Mouse (Mus musculus) CH12F3 (cell line): ENCODE data around the gene A930004D18Rik.

Source experiments
- in situ Hi-C: fragments of 300-500 bp; cut with MboI; formaldehyde crosslinking; loops from 2 replicates; pipeline ENCODE4 v1.14.3; 2020; ENCODE audit warnings: low sequenced_read_pairs

The A930004D18Rik gene

GRCm38 (mm10) chr2:18038141-18038752 lies 710 bp upstream of the A930004D18Rik start:
- in situ Hi-C loops = no loop called here

GRCm38 (mm10) chr2:18034371-18035250 lies 2.9 kb downstream of the A930004D18Rik start:
- in situ Hi-C loops = no loop called here

GRCm38 (mm10) chr2:18033166-18034108 lies 4.1 kb downstream of the A930004D18Rik start:
- in situ Hi-C loops = no loop called here

- in situ Hi-C loops = no loop called here
Observed at GRCm38 (mm10) chr2:18032538-18032895, 5.0 kb downstream of the A930004D18Rik start.

- in situ Hi-C loops = no loop called here
Observed at GRCm38 (mm10) chr2:18031831-18032537, 5.6 kb downstream of the A930004D18Rik start.

- in situ Hi-C loops = no loop called here
Observed at GRCm38 (mm10) chr2:18031271-18031821, 6.2 kb downstream of the A930004D18Rik start.

- in situ Hi-C loops = no loop called here
Observed at GRCm38 (mm10) chr2:18030581-18030980, 7.0 kb downstream of the A930004D18Rik start.

- in situ Hi-C loops = no loop called here
Observed at GRCm38 (mm10) chr2:18029656-18030055, 7.9 kb downstream of the A930004D18Rik start.

GRCm38 (mm10) chr2:18028140-18029021 lies 9.2 kb downstream of the A930004D18Rik start:
- in situ Hi-C loops = no loop called here

- in situ Hi-C loops = no loop called here
Observed at GRCm38 (mm10) chr2:18027448-18028139, 9.9 kb downstream of the A930004D18Rik start.

GRCm38 (mm10) chr2:18026116-18026947 lies 11.2 kb downstream of the A930004D18Rik start:
- in situ Hi-C loops = no loop called here

GRCm38 (mm10) chr2:18025781-18026115 lies 11.8 kb downstream of the A930004D18Rik start:
- in situ Hi-C loops = no loop called here

GRCm38 (mm10) chr2:18025116-18025515 lies 12.4 kb downstream of the A930004D18Rik start:
- in situ Hi-C loops = no loop called here

GRCm38 (mm10) chr2:18022886-18023285 lies 14.7 kb downstream of the A930004D18Rik start:
- in situ Hi-C loops = no loop called here

GRCm38 (mm10) chr2:18019122-18019521 lies 18.4 kb downstream of the A930004D18Rik start:
- in situ Hi-C loops = no loop called here

GRCm38 (mm10) chr2:18017321-18017720 lies 20.2 kb downstream of the A930004D18Rik start:
- in situ Hi-C loops = no loop called here

GRCm38 (mm10) chr2:18016639-18017038 lies 20.9 kb downstream of the A930004D18Rik start:
- in situ Hi-C loops = no loop called here

- in situ Hi-C loops = no loop called here
Observed at GRCm38 (mm10) chr2:18015581-18015980, 22.0 kb downstream of the A930004D18Rik start.
